Mouse (Mus musculus): ENCODE data around the gene Timp4.

Gene Timp4

GRCm38 (mm10) chr6:115252099-115252873 lies at the start of gene Timp4:
Timp4 (minus strand) TSS chr6:115252205.
- peak; percentile 51 for DNase-seq (ENCODE audit: low read depth, low spot score)

- peak; percentile 47 for DNase-seq (ENCODE audit: low read depth, low spot score)
These were observed 41.9 kb upstream of the Timp4 start for GRCm38 (mm10) chr6:115293877-115294276.

- peak; percentile 93 for DNase-seq (ENCODE audit: low read depth, low spot score)
These were observed 40.6 kb upstream of the Timp4 start for GRCm38 (mm10) chr6:115292621-115293020.

GRCm38 (mm10) chr6:115291823-115292222 lies 39.8 kb upstream of the Timp4 start:
- peak; percentile 82 for DNase-seq (ENCODE audit: low read depth, low spot score)

GRCm38 (mm10) chr6:115291068-115291467 lies 39.1 kb upstream of the Timp4 start:
- DNase-seq (ENCODE audit: low read depth, low spot score), result no peak

GRCm38 (mm10) chr6:115290561-115290960 lies 38.6 kb upstream of the Timp4 start:
- DNase-seq (ENCODE audit: low read depth, low spot score), result no peak

GRCm38 (mm10) chr6:115288223-115288622 lies 36.2 kb upstream of the Timp4 start:
- DNase-seq (ENCODE audit: low read depth, low spot score), result no peak

- DNase-seq (ENCODE audit: low read depth, low spot score), result peak; percentile 91
These were observed 34.4 kb upstream of the Timp4 start for GRCm38 (mm10) chr6:115286441-115286840.

GRCm38 (mm10) chr6:115284153-115284552 lies 32.1 kb upstream of the Timp4 start:
- peak; percentile 68 for DNase-seq (ENCODE audit: low read depth, low spot score)

GRCm38 (mm10) chr6:115279639-115280038 lies 27.6 kb upstream of the Timp4 start:
- DNase-seq (ENCODE audit: low read depth, low spot score), result no peak

GRCm38 (mm10) chr6:115278086-115278485 lies 26.1 kb upstream of the Timp4 start:
- DNase-seq (ENCODE audit: low read depth, low spot score), result peak; percentile 45

GRCm38 (mm10) chr6:115275116-115275815 lies 23.3 kb upstream of the Timp4 start:
- DNase-seq (ENCODE audit: low read depth, low spot score), result peak; percentile 64

GRCm38 (mm10) chr6:115274705-115275104 lies 22.7 kb upstream of the Timp4 start:
- DNase-seq (ENCODE audit: low read depth, low spot score), result no peak

- DNase-seq (ENCODE audit: low read depth, low spot score), result peak; percentile 76
These were observed 21.3 kb upstream of the Timp4 start for GRCm38 (mm10) chr6:115273346-115273745.

GRCm38 (mm10) chr6:115271866-115272271 lies 19.9 kb upstream of the Timp4 start:
- peak; percentile 62 for DNase-seq (ENCODE audit: low read depth, low spot score)

- DNase-seq (ENCODE audit: low read depth, low spot score), result no peak
These were observed 19.3 kb upstream of the Timp4 start for GRCm38 (mm10) chr6:115271326-115271725.

- no peak for DNase-seq (ENCODE audit: low read depth, low spot score)
These were observed 18.1 kb upstream of the Timp4 start for GRCm38 (mm10) chr6:115270085-115270484.

- no peak for DNase-seq (ENCODE audit: low read depth, low spot score)
These were observed 17.6 kb upstream of the Timp4 start for GRCm38 (mm10) chr6:115269561-115269960.

- DNase-seq (ENCODE audit: low read depth, low spot score), result no peak
These were observed 16.8 kb upstream of the Timp4 start for GRCm38 (mm10) chr6:115268551-115269385.

GRCm38 (mm10) chr6:115267916-115268315 lies 15.9 kb upstream of the Timp4 start:
- DNase-seq (ENCODE audit: low read depth, low spot score), result peak; percentile 90

GRCm38 (mm10) chr6:115266791-115267190 lies 14.8 kb upstream of the Timp4 start:
- DNase-seq (ENCODE audit: low read depth, low spot score), result no peak

GRCm38 (mm10) chr6:115260507-115260906 lies 8.5 kb upstream of the Timp4 start:
- peak; percentile 55 for DNase-seq (ENCODE audit: low read depth, low spot score)

All from brain, adult 2 months (tissue).